Mouse (Mus musculus): Measurements from ENCODE around the gene Evpl. TPM values are rescaled to one million over a fixed set of nuclear protein-coding genes. Genes with fewer than 3 reads are reported as not detected.

The Evpl gene
- polyA plus RNA-seq, 1 experiment from 2014 or later = 0.56 TPM

GRCm38 (mm10) chr11:116186360-116186759 is 51.5 kb downstream of the Evpl start:
- peaks cover 16% of the 10 kb centered on the region for H3K36me3 ChIP-seq (ENCODE audit: control insufficient read depth, insufficient read depth, low read length)
- ATAC-seq (replicated peaks; ENCODE audit: low FRiP score) = no peak
- H3K9ac ChIP-seq (ENCODE audit: low read depth, low read length) = no peak overlapping the region
- 94% methylated on average over 11 of the region's 11 CpGs for WGBS
- no peaks in the 10 kb centered on the region; the same call in 1 of the 2 replicates for H3K4me1 ChIP-seq (replicated peaks; ENCODE audit: control insufficient read depth, insufficient read depth, low read length)
- H3K9me3 ChIP-seq (ENCODE audit: control insufficient read depth, low read length) = no peaks in the 10 kb centered on the region
- DNase-seq (ENCODE audit: low spot score) = no peak
- no peak overlapping the region for H3K4me3 ChIP-seq (ENCODE audit: low read depth, low read length)
- H3K4me2 ChIP-seq = no peak overlapping the region
- no peak overlapping the region for H3K27ac ChIP-seq (ENCODE audit: low read depth, low read length)
- no peaks in the 10 kb centered on the region for H3K27me3 ChIP-seq (replicated peaks; ENCODE audit: control insufficient read depth, insufficient read depth, low read length)

GRCm38 (mm10) chr11:116185836-116186235 is 52.0 kb downstream of the Evpl start:
- no peak overlapping the region for H3K27ac ChIP-seq (ENCODE audit: low read depth, low read length)

GRCm38 (mm10) chr11:116178411-116179121 is 59.3 kb downstream of the Evpl start:
- Histone ChIP-seq H3K9me3 (ENCODE audit: control insufficient read depth, low read length) (no peaks in the 10 kb centered on the region), H3K4me3 (ENCODE audit: low read depth, low read length) (no peak overlapping the region), H3K4me2 (no peak overlapping the region), H3K4me1 (replicated peaks; ENCODE audit: control insufficient read depth, insufficient read depth, low read length) (no peaks in the 10 kb centered on the region), H3K9ac (ENCODE audit: low read depth, low read length) (no peak overlapping the region), H3K36me3 (ENCODE audit: control insufficient read depth, insufficient read depth, low read length) (peaks cover 36% of the 10 kb centered on the region; the same call in 1 of the 2 replicates), H3K27ac (ENCODE audit: low read depth, low read length) (no peak overlapping the region), H3K27me3 (replicated peaks; ENCODE audit: control insufficient read depth, insufficient read depth, low read length) (no peaks in the 10 kb centered on the region)
- ATAC-seq (replicated peaks; ENCODE audit: low FRiP score) (no peak), DNase-seq (ENCODE audit: low spot score) (no peak)
- 90% methylated on average over 20 of the region's 20 CpGs for WGBS

More at GRCm38 (mm10) chr11:116185836-116186235, 52.0 kb downstream of the Evpl start:
- Histone ChIP-seq H3K36me3 (ENCODE audit: control insufficient read depth, insufficient read depth, low read length) (peaks cover 16% of the 10 kb centered on the region), H3K4me3 (ENCODE audit: low read depth, low read length) (no peak overlapping the region), H3K27me3 (replicated peaks; ENCODE audit: control insufficient read depth, insufficient read depth, low read length) (no peaks in the 10 kb centered on the region), H3K9ac (ENCODE audit: low read depth, low read length) (no peak overlapping the region), H3K4me2 (no peak overlapping the region), H3K9me3 (ENCODE audit: control insufficient read depth, low read length) (no peaks in the 10 kb centered on the region), H3K4me1 (replicated peaks; ENCODE audit: control insufficient read depth, insufficient read depth, low read length) (no peaks in the 10 kb centered on the region; the same call in 1 of the 2 replicates)
- WGBS = 88% methylated on average over 3 of the region's 3 CpGs
- no peak for ATAC-seq (replicated peaks; ENCODE audit: low FRiP score)
- DNase-seq (ENCODE audit: low spot score) = no peak

- DNase-seq (ENCODE audit: low spot score) (no peak), ATAC-seq (replicated peaks; ENCODE audit: low FRiP score) (no peak)
- Histone ChIP-seq H3K4me1 (replicated peaks; ENCODE audit: control insufficient read depth, insufficient read depth, low read length) (no peaks in the 10 kb centered on the region), H3K4me2 (no peak overlapping the region), H3K9ac (ENCODE audit: low read depth, low read length) (no peak overlapping the region), H3K27me3 (replicated peaks; ENCODE audit: control insufficient read depth, insufficient read depth, low read length) (no peaks in the 10 kb centered on the region), H3K36me3 (ENCODE audit: control insufficient read depth, insufficient read depth, low read length) (peaks cover 32% of the 10 kb centered on the region; the same call in 1 of the 2 replicates), H3K4me3 (ENCODE audit: low read depth, low read length) (no peak overlapping the region), H3K27ac (ENCODE audit: low read depth, low read length) (no peak overlapping the region), H3K9me3 (ENCODE audit: control insufficient read depth, low read length) (no peaks in the 10 kb centered on the region)
- 89% methylated on average over 7 of the region's 7 CpGs for WGBS
These were observed 61.9 kb downstream of the Evpl start for GRCm38 (mm10) chr11:116176010-116176409.

GRCm38 (mm10) chr11:116174775-116175448 is 63.0 kb downstream of the Evpl start:
- 89% methylated on average over 22 of the region's 22 CpGs for WGBS

GRCm38 (mm10) chr11:116171959-116172358 is 65.9 kb downstream of the Evpl start:
- no peak overlapping the region for H3K4me3 ChIP-seq (ENCODE audit: low read depth, low read length)
- no peak overlapping the region for H3K9ac ChIP-seq (ENCODE audit: low read depth, low read length)
- no peak overlapping the region for H3K27ac ChIP-seq (ENCODE audit: low read depth, low read length)
- DNase-seq (ENCODE audit: low spot score) (no peak), ATAC-seq (replicated peaks; ENCODE audit: low FRiP score) (no peak)
- 0 out of 2 replicates have a peak, but pooled peaks cover 3% of the 10 kb centered on the region for H3K4me1 ChIP-seq (replicated peaks; ENCODE audit: control insufficient read depth, insufficient read depth, low read length)
- 91% methylated on average over 2 of the region's 2 CpGs for WGBS
- no peaks in the 10 kb centered on the region for H3K27me3 ChIP-seq (replicated peaks; ENCODE audit: control insufficient read depth, insufficient read depth, low read length)
- no peaks in the 10 kb centered on the region for H3K9me3 ChIP-seq (ENCODE audit: control insufficient read depth, low read length)
- H3K36me3 ChIP-seq (ENCODE audit: control insufficient read depth, insufficient read depth, low read length) = peaks cover 12% of the 10 kb centered on the region; the same call in 1 of the 2 replicates
- H3K4me2 ChIP-seq = no peak overlapping the region

More at GRCm38 (mm10) chr11:116174775-116175448, 63.0 kb downstream of the Evpl start:
- Histone ChIP-seq H3K27ac (ENCODE audit: low read depth, low read length) (no peak overlapping the region), H3K9ac (ENCODE audit: low read depth, low read length) (no peak overlapping the region), H3K27me3 (replicated peaks; ENCODE audit: control insufficient read depth, insufficient read depth, low read length) (no peaks in the 10 kb centered on the region), H3K4me3 (ENCODE audit: low read depth, low read length) (no peak overlapping the region), H3K9me3 (ENCODE audit: control insufficient read depth, low read length) (no peaks in the 10 kb centered on the region), H3K36me3 (ENCODE audit: control insufficient read depth, insufficient read depth, low read length) (peaks cover 27% of the 10 kb centered on the region; the same call in 1 of the 2 replicates), H3K4me2 (no peak overlapping the region), H3K4me1 (replicated peaks; ENCODE audit: control insufficient read depth, insufficient read depth, low read length) (no peaks in the 10 kb centered on the region)
- DNase-seq (ENCODE audit: low spot score) (no peak), ATAC-seq (replicated peaks; ENCODE audit: low FRiP score) (no peak)

Other genes starting within 250 kb of the Evpl start
- gene Galk1, start 225.4 kb downstream of the Evpl start, polyA plus RNA-seq (2014; fragmentation: Nextera tagmentation; extraction: Ambion mirVana) = 299 and 304 TPM in 2 replicates
- 1,141 and 1,182 TPM in 2 replicates for gene H3f3b, start 210.1 kb downstream of the Evpl start, polyA plus RNA-seq (2014; fragmentation: Nextera tagmentation; extraction: Ambion mirVana)
- gene Unk, start 207.8 kb downstream of the Evpl start, polyA plus RNA-seq (2014; fragmentation: Nextera tagmentation; extraction: Ambion mirVana) = 28.9 and 34.1 TPM in 2 replicates
- gene Unc13d, start 160.1 kb downstream of the Evpl start, polyA plus RNA-seq (2014; fragmentation: Nextera tagmentation; extraction: Ambion mirVana) = 44.8 and 45.3 TPM in 2 replicates
- 98.8 and 105 TPM in 2 replicates for gene Wbp2, start 151.1 kb downstream of the Evpl start, polyA plus RNA-seq (2014; fragmentation: Nextera tagmentation; extraction: Ambion mirVana)
- gene Trim47, start 110.9 kb downstream of the Evpl start, polyA plus RNA-seq (2014; fragmentation: Nextera tagmentation; extraction: Ambion mirVana) = 6.3 and 6.6 TPM in 2 replicates
- gene Trim65, start 106.9 kb downstream of the Evpl start, polyA plus RNA-seq (2014; fragmentation: Nextera tagmentation; extraction: Ambion mirVana) = 3.1 and 3.5 TPM in 2 replicates
- gene Mrpl38, start 99.2 kb downstream of the Evpl start, polyA plus RNA-seq (2014; fragmentation: Nextera tagmentation; extraction: Ambion mirVana) = 121 and 126 TPM in 2 replicates
- 20.1 and 23.3 TPM in 2 replicates for gene Fbf1, start 69.9 kb downstream of the Evpl start, polyA plus RNA-seq (2014; fragmentation: Nextera tagmentation; extraction: Ambion mirVana)
- gene Ten1, start 39.2 kb downstream of the Evpl start, polyA plus RNA-seq (2014; fragmentation: Nextera tagmentation; extraction: Ambion mirVana) = 62.3 and 63.8 TPM in 2 replicates
- 22.7 and 23.6 TPM in 2 replicates for gene Acox1, start 39.0 kb downstream of the Evpl start, polyA plus RNA-seq (2014; fragmentation: Nextera tagmentation; extraction: Ambion mirVana)
- 88.4 and 89.4 TPM in 2 replicates for gene Srp68, start 36.1 kb upstream of the Evpl start, polyA plus RNA-seq (2014; fragmentation: Nextera tagmentation; extraction: Ambion mirVana)
- 0.11 TPM in 1 of 2 replicates, not detected in the other for gene Galr2, start 42.9 kb upstream of the Evpl start, polyA plus RNA-seq (2014; fragmentation: Nextera tagmentation; extraction: Ambion mirVana)
- gene Exoc7, start 69.2 kb upstream of the Evpl start, polyA plus RNA-seq (2014; fragmentation: Nextera tagmentation; extraction: Ambion mirVana) = 47.4 and 51.3 TPM in 2 replicates
- 1.2 and 1.3 TPM in 2 replicates for gene Foxj1, start 97.3 kb upstream of the Evpl start, polyA plus RNA-seq (2014; fragmentation: Nextera tagmentation; extraction: Ambion mirVana)
- gene Rnf157, start 175.0 kb upstream of the Evpl start, polyA plus RNA-seq (2014; fragmentation: Nextera tagmentation; extraction: Ambion mirVana) = 5.0 and 6.8 TPM in 2 replicates
- 78.6 and 80.2 TPM in 2 replicates for gene Ubald2, start 196.0 kb upstream of the Evpl start, polyA plus RNA-seq (2014; fragmentation: Nextera tagmentation; extraction: Ambion mirVana)
- gene Qrich2, start 228.2 kb upstream of the Evpl start, polyA plus RNA-seq (2014; fragmentation: Nextera tagmentation; extraction: Ambion mirVana) = 0.16 TPM in 1 of 2 replicates, not detected in the other

Measured in liver, embryonic 11.5 days (tissue).